Mouse (Mus musculus) liver, embryonic 11.5 days (tissue): ENCODE results near the gene Duxbl1. TPM values are rescaled to one million over a fixed set of nuclear protein-coding genes. Genes with fewer than 3 reads are reported as not detected.
A peak's percentile ranks its signal among the peaks of the same experiment; 100 is the strongest.
"Not testable (repeated sequence)": the region's sequence is repeated elsewhere in the genome, so short reads cannot be mapped to it uniquely, and the experiment has no call there.

Experiments
- ATAC-seq: fragments of 200-750 bp; cut with Nextera tagmentation; replicated peaks from 2 replicates; pipeline ENCODE4 v1.8.0; 2017; ENCODE audit warnings: moderate number of reproducible peaks, mild to moderate bottlenecking, moderate TSS enrichment, moderate library complexity; ENCODE audit not compliant: low FRiP score
- DNase-seq: peaks from one replicate; pipeline ENCODE4 v3.0.0-alpha.2; 2017; ENCODE audit warnings: low spot score
- H3K27ac ChIP-seq: fragments of 300-500 bp; sonication (generic); 2 replicates; pipeline ENCODE4 v1.5.1; 2014; ENCODE audit warnings: mild to moderate bottlenecking, low read depth, low read length, control low read depth
- H3K27me3 ChIP-seq: fragments of 300-500 bp; sonication (generic); replicated peaks from 2 replicates; pipeline ENCODE4 v1.6.1; 2014; ENCODE audit warnings: low read length, mixed read lengths; ENCODE audit not compliant: control insufficient read depth, insufficient read depth
- H3K36me3 ChIP-seq: fragments of 300-500 bp; sonication (generic); 2 replicates; pipeline ENCODE4 v1.6.1; 2014; ENCODE audit warnings: mild to moderate bottlenecking, low read length, moderate library complexity, mixed read lengths; ENCODE audit not compliant: control insufficient read depth, insufficient read depth
- H3K4me1 ChIP-seq: fragments of 300-500 bp; sonication (generic); replicated peaks from 2 replicates; pipeline ENCODE4 v1.6.1; 2014; ENCODE audit warnings: low read length, mixed read lengths; ENCODE audit not compliant: control insufficient read depth, insufficient read depth
- H3K4me2 ChIP-seq: fragments of 300-500 bp; sonication (generic); 2 replicates; pipeline ENCODE4 v1.6.1; 2014; ENCODE audit warnings: mild to moderate bottlenecking, control low read depth, moderate library complexity
- H3K4me3 ChIP-seq: fragments of 300-500 bp; sonication (generic); 2 replicates; pipeline ENCODE4 v1.5.1; 2014; ENCODE audit warnings: low read depth, low read length, control low read depth
- H3K9ac ChIP-seq: fragments of 300-500 bp; sonication (generic); 2 replicates; pipeline ENCODE4 v1.6.1; 2014; ENCODE audit warnings: low read depth, low read length, control low read depth
- H3K9me3 ChIP-seq: fragments of 300-500 bp; sonication (generic); 2 replicates; pipeline ENCODE4 v1.6.1; 2016; ENCODE audit warnings: low read length, inconsistent platforms, mixed read lengths; ENCODE audit not compliant: control insufficient read depth
- WGBS: fragments of 180-500 bp; shearing (Covaris S2); extraction: QIAGEN DNeasy Blood & Tissue Kit; methylation state at CpG from one replicate; pipeline ENCODE4 v1.1.7; 2014; 5-methylcytosine and 5-hydroxymethylcytosine counted together
- polyA plus RNA-seq: library from polyadenylated mRNA; unstranded; fragments of >200 nt; fragmentation: Nextera tagmentation; extraction: Ambion mirVana; gene quantifications from 2 replicates; pipeline ENCODE4 v1.2.1, GENCODE M21; 2014

The Duxbl1 gene
- 0.26 TPM in 1 of 2 replicates, not detected in the other for polyA plus RNA-seq

DNA sequence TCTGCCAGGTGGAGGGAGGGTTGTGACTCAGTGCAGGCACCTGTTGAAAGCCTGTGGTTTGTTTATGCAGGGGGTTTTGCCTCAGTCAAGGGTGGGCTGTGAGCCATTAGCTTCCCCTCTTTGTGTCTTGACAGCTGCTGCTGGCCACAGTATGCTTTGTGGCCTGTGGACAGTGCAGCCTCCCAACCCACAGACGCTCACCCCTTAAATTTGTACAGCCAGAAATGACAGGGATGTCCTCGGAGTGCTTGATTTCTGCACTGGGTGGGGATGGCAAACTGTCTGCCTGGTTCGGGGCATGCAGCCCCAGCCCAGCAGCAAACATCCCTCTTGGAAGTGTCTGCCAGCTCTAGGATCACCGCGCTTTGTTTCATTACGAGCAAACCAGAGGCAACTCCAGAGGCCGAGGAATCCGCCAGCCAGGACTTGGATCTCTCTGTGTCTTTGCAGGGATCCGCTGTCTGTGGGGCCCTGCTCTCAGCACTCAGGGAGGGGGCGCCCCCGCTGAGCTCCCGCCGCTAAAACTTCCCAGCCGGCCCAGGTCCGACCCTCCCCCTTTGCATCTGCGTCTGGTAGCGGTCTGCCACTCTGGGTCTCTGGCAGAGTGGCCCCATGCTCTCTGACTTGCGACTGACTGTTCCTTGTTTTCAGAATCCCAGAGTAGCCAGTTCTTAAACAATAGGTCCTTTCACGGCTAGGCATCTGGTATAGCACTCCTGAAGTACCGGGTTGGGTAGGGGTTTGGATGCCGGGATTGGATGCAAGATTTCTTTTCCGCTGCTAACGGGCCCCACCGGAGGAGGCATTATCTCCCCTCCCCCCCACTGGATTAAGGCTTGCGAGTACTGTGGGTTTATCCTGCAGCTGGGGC lies at the start of gene Duxbl1:
TSS of gene Duxbl1 (plus strand) at position 207 of the 871 bp plus-strand sequence.
- H3K27me3 ChIP-seq, ATAC-seq, H3K4me1 ChIP-seq, H3K27ac ChIP-seq, DNase-seq, H3K9ac ChIP-seq, H3K36me3 ChIP-seq, H3K9me3 ChIP-seq, H3K4me3 ChIP-seq: not testable (repeated sequence)
- H3K4me2 ChIP-seq = peak within 1 kb of the TSS; percentile 39; the same call in 1 of the 2 replicates
- no CpG with 5 or more reads among the region's 25 CpGs for WGBS

DNA sequence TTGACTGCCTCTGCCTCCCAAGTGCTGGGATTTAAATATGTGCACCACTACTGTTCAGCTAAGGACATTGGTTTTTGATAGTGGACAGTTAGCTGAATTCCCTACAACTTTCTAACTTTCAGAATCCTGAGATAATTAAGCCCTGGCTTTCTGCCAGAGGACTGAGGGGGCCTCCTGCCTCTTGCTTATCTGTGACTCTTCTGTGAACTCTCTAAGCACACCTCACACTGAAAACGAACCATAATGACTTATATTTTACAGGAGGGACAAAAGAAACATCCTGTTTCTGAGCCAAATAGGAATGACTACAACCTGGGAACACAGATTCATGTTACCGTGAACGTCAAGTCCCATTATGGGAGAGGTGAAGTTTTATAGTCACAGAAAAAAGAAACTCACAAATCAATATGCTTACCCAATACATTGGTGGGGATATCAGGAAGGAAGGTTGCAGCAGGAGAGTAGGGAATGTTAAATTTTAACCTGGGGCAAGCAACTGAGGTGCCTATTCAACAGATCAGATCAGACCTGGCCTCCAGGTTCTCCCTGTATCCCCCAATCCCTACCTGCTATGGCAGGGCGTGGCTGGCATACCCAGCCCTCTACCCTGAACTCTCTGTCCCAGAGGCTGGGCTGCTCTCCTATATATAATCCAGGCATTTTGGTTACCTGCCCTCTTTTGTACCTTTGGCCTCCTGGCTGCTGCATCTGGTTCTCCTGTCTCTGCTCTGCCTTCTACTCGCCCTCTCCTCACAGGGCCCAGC lies 41.3 kb upstream of the Duxbl1 start:
- WGBS = no CpG with 5 or more reads among the region's 5 CpGs
- H3K9ac ChIP-seq, H3K4me2 ChIP-seq, DNase-seq, H3K27me3 ChIP-seq, H3K27ac ChIP-seq, H3K4me3 ChIP-seq, H3K4me1 ChIP-seq, H3K9me3 ChIP-seq, ATAC-seq, H3K36me3 ChIP-seq: not testable (repeated sequence)

DNA sequence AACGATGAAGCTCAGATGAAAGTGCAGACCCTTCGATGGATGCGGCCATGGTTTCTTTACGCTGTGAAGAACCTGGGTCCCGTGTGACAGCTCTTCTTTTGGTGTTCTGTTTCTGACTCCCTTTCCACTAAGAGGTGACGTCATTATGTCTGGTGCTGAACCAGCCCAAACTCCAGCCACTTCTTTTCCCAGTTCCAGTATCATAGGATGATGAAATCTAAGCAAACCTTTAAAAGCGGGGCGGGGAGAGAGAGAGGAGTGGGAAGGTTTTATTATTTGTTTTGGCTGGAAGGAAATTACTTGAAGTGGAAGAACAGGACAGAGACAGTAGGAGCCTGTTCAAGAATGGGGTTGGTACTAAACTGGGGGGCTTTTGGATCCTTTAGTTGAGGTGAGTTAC lies 40.4 kb upstream of the Duxbl1 start, which contains the start of gene Cphx1:
TSS of gene Cphx1 (plus strand) at position 301 of the 400 bp plus-strand sequence.
- not testable (repeated sequence) for H3K9me3 ChIP-seq, H3K36me3 ChIP-seq, H3K27ac ChIP-seq, H3K4me1 ChIP-seq, H3K4me2 ChIP-seq, DNase-seq, H3K4me3 ChIP-seq, ATAC-seq, H3K9ac ChIP-seq, H3K27me3 ChIP-seq
- no CpG with 5 or more reads among the region's 8 CpGs for WGBS

DNA sequence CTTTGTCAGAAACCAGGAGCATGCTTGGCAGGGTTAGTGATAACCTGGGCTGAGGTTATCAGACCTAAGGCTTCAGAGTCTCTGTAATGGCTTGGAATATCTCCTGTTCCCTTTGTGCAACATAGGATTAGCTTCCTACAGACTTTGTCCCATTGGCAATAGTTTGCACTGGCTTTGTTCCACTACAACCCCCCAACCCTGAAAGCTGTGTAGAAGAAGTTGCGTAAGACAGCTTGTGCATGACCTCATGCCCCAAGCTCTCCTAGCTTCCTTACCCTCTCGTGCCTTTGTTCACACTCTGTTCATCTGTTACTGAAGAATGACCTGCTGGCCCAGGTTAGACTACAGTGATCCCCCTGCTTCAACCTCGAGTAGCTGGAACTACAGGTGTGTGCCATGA lies 20.5 kb upstream of the Duxbl1 start:
- H3K27me3 ChIP-seq, H3K27ac ChIP-seq, H3K36me3 ChIP-seq, H3K9me3 ChIP-seq, H3K4me3 ChIP-seq, H3K4me1 ChIP-seq, H3K9ac ChIP-seq, ATAC-seq, H3K4me2 ChIP-seq, DNase-seq: not testable (repeated sequence)
- no CpG with 5 or more reads among the region's 3 CpGs for WGBS

DNA sequence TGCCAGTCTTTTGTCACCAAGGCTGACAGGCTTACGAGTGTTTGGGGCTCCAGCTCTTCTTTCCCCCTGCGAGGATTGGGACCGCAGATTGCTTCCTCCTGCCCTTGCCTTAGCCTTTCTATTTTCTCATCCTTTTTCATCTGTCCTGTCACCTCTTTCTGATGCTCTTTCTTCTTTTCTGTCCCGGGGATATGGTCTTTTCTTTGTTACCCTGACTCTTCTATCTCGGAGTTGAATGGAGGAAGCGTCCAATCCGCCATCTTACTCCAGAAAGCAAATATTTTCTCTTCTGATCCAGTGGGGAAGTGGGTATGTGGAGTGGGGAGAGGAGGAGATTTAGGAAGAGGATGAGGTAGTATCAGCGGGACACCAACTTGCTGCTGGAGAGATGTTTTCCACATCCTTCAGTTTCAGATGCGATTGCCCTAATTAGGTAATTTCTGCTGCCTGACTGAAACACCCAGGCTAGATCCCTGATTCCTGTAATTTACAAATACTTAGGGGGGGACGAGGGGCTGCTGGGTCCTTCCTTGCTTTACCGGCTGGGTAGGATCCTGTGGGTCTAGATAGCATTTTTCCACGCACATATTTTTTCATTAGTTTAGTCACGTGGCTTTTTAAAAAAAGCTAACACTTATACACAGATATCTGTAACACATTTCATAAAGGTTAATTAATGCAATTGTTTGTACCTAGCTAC lies 1.0 kb downstream of the Duxbl1 start:
- H3K27ac ChIP-seq, H3K36me3 ChIP-seq, H3K27me3 ChIP-seq, H3K9me3 ChIP-seq, H3K4me1 ChIP-seq, H3K4me3 ChIP-seq, H3K9ac ChIP-seq, ATAC-seq: not testable (repeated sequence)
- peak; percentile 17 for DNase-seq
- H3K4me2 ChIP-seq = peak overlapping the region; percentile 39; the same call in 1 of the 2 replicates
- 5% methylated on average over 5 of the region's 13 CpGs for WGBS

DNA sequence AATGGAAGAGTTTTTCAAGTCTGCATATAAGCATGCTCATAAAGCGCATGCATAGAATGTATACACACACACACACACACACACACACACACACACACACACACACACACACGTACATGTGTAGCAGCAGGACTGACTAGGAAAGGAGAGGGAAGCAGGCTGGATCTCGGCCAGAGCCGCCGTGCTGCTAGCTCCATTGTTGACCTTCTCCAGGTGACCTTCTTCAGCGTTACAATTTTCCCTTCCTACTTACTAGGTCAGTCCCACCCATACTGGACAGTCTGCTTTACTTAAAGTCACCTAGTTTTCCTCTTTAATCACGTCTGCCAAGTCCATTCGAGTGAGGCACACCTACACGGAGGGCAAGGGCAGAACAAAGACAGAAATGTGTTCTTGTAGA lies 3.5 kb downstream of the Duxbl1 start:
- peak; percentile 20 for DNase-seq
- not testable (repeated sequence) for H3K4me3 ChIP-seq, H3K27ac ChIP-seq, H3K9ac ChIP-seq, H3K9me3 ChIP-seq, H3K27me3 ChIP-seq, H3K4me2 ChIP-seq, ATAC-seq, H3K4me1 ChIP-seq, H3K36me3 ChIP-seq
- 76% methylated on average over 6 of the region's 9 CpGs for WGBS

DNA sequence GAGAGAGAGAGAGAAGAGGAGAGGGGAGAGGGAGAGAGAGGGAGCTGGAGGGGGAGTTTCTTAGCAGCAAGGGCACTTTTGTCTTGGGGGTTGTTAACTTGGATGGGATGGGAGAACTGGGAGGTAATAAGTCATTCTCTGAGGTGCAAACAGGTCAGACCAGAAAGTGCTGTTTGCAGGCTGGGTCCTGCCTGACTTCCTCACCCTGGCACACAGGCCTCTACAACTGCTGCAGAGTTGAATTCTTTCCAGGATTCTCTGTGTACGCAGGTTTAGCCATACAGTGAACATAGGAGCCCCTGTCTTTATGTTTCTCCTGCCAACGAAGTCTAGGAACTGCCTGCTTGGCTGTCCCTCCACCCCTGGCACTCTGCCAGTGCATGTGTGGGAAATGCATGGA lies 29.1 kb downstream of the Duxbl1 start:
- H3K9me3 ChIP-seq, H3K9ac ChIP-seq, H3K4me2 ChIP-seq, H3K36me3 ChIP-seq, DNase-seq, H3K27me3 ChIP-seq, ATAC-seq, H3K4me1 ChIP-seq, H3K4me3 ChIP-seq, H3K27ac ChIP-seq: not testable (repeated sequence)
- no CpG with 5 or more reads among the region's 2 CpGs for WGBS

DNA sequence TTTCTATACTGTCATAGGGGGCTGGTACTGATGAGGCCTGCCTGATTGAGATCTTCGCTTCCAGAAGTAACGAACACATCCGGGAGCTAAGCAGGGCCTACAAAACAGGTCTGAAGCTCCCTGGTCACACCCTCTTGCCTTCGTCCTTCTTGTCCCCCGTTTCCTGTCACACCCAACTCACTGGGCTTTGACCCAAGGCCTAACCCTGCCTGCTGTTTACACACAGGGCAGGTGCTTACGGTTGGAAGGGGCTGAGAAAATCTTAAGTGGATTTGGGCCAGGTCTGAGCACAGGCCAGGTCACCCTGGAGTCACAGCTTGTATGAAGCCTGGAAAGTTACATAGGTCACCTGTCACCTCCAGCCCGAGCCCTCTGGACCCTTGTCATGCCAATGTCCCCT lies 38.0 kb downstream of the Duxbl1 start:
- not testable (repeated sequence) for H3K4me3 ChIP-seq, H3K9me3 ChIP-seq, DNase-seq, H3K36me3 ChIP-seq, H3K4me1 ChIP-seq, H3K9ac ChIP-seq, H3K4me2 ChIP-seq, H3K27me3 ChIP-seq, H3K27ac ChIP-seq, ATAC-seq
- no CpG with 5 or more reads among the region's 7 CpGs for WGBS
